Mouse (Mus musculus): Measurements from ENCODE around the gene Gm20662. TPM values are rescaled to one million over a fixed set of nuclear protein-coding genes. Genes with fewer than 3 reads are reported as not detected.

Gene Gm20662
- polyA plus RNA-seq, 1 experiment from 2014 or later: 0.14 TPM

DNA sequence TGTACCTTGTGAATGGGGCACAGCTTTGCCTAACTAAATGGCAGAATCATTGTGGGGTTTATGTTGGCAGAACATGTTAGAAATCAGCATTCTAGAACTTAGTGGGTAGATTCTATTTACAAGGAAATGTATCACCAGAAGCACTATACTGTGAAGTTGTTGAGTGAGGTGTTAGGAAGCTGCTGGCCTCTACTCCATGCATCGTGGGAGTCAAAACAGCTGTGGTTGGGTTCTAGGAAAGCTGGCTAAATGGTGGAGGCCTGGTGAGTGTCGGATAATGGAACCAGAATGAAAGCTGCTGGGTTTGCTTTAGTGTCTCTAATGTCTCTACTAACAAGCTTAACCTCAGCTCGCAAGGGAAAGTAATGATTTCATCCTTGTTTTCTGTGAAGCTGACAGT, 21.0 kb downstream of the Gm20662 start:
- Histone ChIP-seq H3K36me3 (ENCODE audit: control insufficient read depth, insufficient read depth, low read length) (no peaks in the 10 kb centered on the region), H3K9me3 (ENCODE audit: control insufficient read depth, low read length) (no peaks in the 10 kb centered on the region), H3K4me3 (ENCODE audit: low read depth, low read length) (no peak overlapping the region), H3K4me2 (replicated peaks; ENCODE audit: low read depth, low read length) (no peak overlapping the region), H3K9ac (ENCODE audit: low read depth, low read length) (no peak overlapping the region), H3K27ac (ENCODE audit: low read depth, low read length) (no peak overlapping the region), H3K4me1 (replicated peaks; ENCODE audit: control insufficient read depth, insufficient read depth, low read length) (no peaks in the 10 kb centered on the region), H3K27me3 (ENCODE audit: control insufficient read depth, insufficient read depth, low read length) (no peaks in the 10 kb centered on the region)
- DNase-seq (ENCODE audit: low spot score) (no peak), ATAC-seq (ENCODE audit: low FRiP score) (no peak)
- WGBS: 89% methylated on average over 3 of the region's 3 CpGs

- H3K27me3 ChIP-seq (ENCODE audit: control insufficient read depth, insufficient read depth, low read length): no peaks in the 10 kb centered on the region
- peaks cover 6% of the 10 kb centered on the region for H3K36me3 ChIP-seq (ENCODE audit: control insufficient read depth, insufficient read depth, low read length)
- no peak for DNase-seq (ENCODE audit: low spot score)
- no peak for ATAC-seq (ENCODE audit: low FRiP score)
- H3K27ac ChIP-seq (ENCODE audit: low read depth, low read length): no peak overlapping the region
- H3K4me1 ChIP-seq (replicated peaks; ENCODE audit: control insufficient read depth, insufficient read depth, low read length): no peaks in the 10 kb centered on the region
- no peaks in the 10 kb centered on the region for H3K9me3 ChIP-seq (ENCODE audit: control insufficient read depth, low read length)
- 92% methylated on average over 1 of the region's 1 CpGs for WGBS
- H3K4me2 ChIP-seq (replicated peaks; ENCODE audit: low read depth, low read length): no peak overlapping the region
- no peak overlapping the region for H3K9ac ChIP-seq (ENCODE audit: low read depth, low read length)
- no peak overlapping the region for H3K4me3 ChIP-seq (ENCODE audit: low read depth, low read length)
Observed at GRCm38 (mm10) chr9:108020741-108021140, 24.6 kb downstream of the Gm20662 start.

DNA sequence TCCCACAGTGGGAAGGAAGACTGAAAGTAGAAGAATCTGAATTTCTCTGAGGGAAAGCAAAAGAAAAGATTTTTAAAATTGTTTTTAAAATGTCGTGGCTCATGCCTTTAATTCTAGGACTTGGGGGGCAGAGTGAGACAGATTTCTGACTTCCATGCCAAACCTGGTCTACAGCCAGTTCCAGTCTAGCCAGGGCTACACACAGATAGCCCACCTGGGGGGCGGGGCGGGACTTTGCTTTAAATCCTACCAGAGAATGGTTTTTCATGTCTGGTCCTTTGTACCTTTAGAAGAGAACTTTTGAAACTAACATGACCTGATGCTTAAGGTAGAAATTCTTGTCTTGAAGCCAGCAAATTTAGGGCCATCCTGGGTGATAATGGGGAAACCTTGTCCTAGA, 27.1 kb downstream of the Gm20662 start:
- H3K27ac ChIP-seq (ENCODE audit: low read depth, low read length): no peak overlapping the region
- DNase-seq (ENCODE audit: low spot score) (no peak), ATAC-seq (ENCODE audit: low FRiP score) (no peak)
- H3K9ac ChIP-seq (ENCODE audit: low read depth, low read length): no peak overlapping the region
- no peak overlapping the region for H3K4me2 ChIP-seq (replicated peaks; ENCODE audit: low read depth, low read length)
- H3K36me3 ChIP-seq (ENCODE audit: control insufficient read depth, insufficient read depth, low read length): peaks cover 6% of the 10 kb centered on the region
- no peak overlapping the region for H3K4me3 ChIP-seq (ENCODE audit: low read depth, low read length)
- no peaks in the 10 kb centered on the region for H3K27me3 ChIP-seq (ENCODE audit: control insufficient read depth, insufficient read depth, low read length)
- H3K9me3 ChIP-seq (ENCODE audit: control insufficient read depth, low read length): no peaks in the 10 kb centered on the region
- no peaks in the 10 kb centered on the region for H3K4me1 ChIP-seq (replicated peaks; ENCODE audit: control insufficient read depth, insufficient read depth, low read length)
- 94% methylated on average over 3 of the region's 3 CpGs for WGBS

GRCm38 (mm10) chr9:108026584-108026983, 30.4 kb downstream of the Gm20662 start:
- ATAC-seq (ENCODE audit: low FRiP score) (no peak), DNase-seq (ENCODE audit: low spot score) (no peak)
- 92% methylated on average over 3 of the region's 3 CpGs for WGBS
- Histone ChIP-seq H3K4me1 (replicated peaks; ENCODE audit: control insufficient read depth, insufficient read depth, low read length) (no peaks in the 10 kb centered on the region), H3K4me3 (ENCODE audit: low read depth, low read length) (no peak overlapping the region), H3K9me3 (ENCODE audit: control insufficient read depth, low read length) (no peaks in the 10 kb centered on the region), H3K9ac (ENCODE audit: low read depth, low read length) (no peak overlapping the region), H3K4me2 (replicated peaks; ENCODE audit: low read depth, low read length) (no peak overlapping the region), H3K27me3 (ENCODE audit: control insufficient read depth, insufficient read depth, low read length) (no peaks in the 10 kb centered on the region), H3K27ac (ENCODE audit: low read depth, low read length) (no peak overlapping the region), H3K36me3 (ENCODE audit: control insufficient read depth, insufficient read depth, low read length) (peaks cover 6% of the 10 kb centered on the region)

- Histone ChIP-seq H3K4me2 (replicated peaks; ENCODE audit: low read depth, low read length) (no peak overlapping the region), H3K36me3 (ENCODE audit: control insufficient read depth, insufficient read depth, low read length) (peaks cover 7% of the 10 kb centered on the region), H3K27me3 (ENCODE audit: control insufficient read depth, insufficient read depth, low read length) (no peaks in the 10 kb centered on the region), H3K4me1 (replicated peaks; ENCODE audit: control insufficient read depth, insufficient read depth, low read length) (no peaks in the 10 kb centered on the region), H3K27ac (ENCODE audit: low read depth, low read length) (no peak overlapping the region), H3K9me3 (ENCODE audit: control insufficient read depth, low read length) (no peaks in the 10 kb centered on the region), H3K9ac (ENCODE audit: low read depth, low read length) (no peak overlapping the region), H3K4me3 (ENCODE audit: low read depth, low read length) (no peak overlapping the region)
- no peak for DNase-seq (ENCODE audit: low spot score)
- ATAC-seq (ENCODE audit: low FRiP score): no peak
- 97% methylated on average over 3 of the region's 3 CpGs for WGBS
Observed at GRCm38 (mm10) chr9:108027867-108028266, 31.7 kb downstream of the Gm20662 start.

DNA sequence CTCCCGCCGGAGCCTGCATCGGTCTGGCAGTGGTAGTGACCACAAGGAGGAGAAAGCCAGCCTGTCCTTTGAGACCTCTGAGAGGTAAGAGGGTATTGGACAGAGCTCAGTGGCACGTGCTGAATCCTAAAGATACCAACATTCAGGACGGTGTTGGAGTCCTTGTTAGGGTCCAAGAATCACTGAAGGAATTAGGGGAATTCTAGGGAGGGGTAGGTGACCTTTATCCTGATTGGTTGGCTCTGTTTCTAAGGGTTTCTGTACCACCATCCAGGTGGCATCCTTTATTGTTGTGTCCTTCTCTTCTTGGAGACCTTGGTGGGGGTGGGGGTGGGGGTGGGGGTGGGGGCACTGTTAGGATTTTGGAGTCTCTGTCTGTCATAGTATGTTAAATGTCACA, 36.0 kb downstream of the Gm20662 start:
- Histone ChIP-seq H3K4me1 (replicated peaks; ENCODE audit: control insufficient read depth, insufficient read depth, low read length) (no peaks in the 10 kb centered on the region), H3K4me2 (replicated peaks; ENCODE audit: low read depth, low read length) (no peak overlapping the region), H3K4me3 (ENCODE audit: low read depth, low read length) (no peak overlapping the region), H3K27me3 (ENCODE audit: control insufficient read depth, insufficient read depth, low read length) (no peaks in the 10 kb centered on the region), H3K36me3 (ENCODE audit: control insufficient read depth, insufficient read depth, low read length) (0 out of 2 replicates have a peak, but pooled peaks cover 5% of the 10 kb centered on the region), H3K9me3 (ENCODE audit: control insufficient read depth, low read length) (no peaks in the 10 kb centered on the region), H3K9ac (ENCODE audit: low read depth, low read length) (no peak overlapping the region), H3K27ac (ENCODE audit: low read depth, low read length) (no peak overlapping the region)
- ATAC-seq (ENCODE audit: low FRiP score) (no peak), DNase-seq (ENCODE audit: low spot score) (no peak)
- WGBS: 93% methylated on average over 5 of the region's 5 CpGs

- ATAC-seq (ENCODE audit: low FRiP score): no peak
- H3K36me3 ChIP-seq (ENCODE audit: control insufficient read depth, insufficient read depth, low read length): 0 out of 2 replicates have a peak, but pooled peaks cover 5% of the 10 kb centered on the region
- no peaks in the 10 kb centered on the region for H3K27me3 ChIP-seq (ENCODE audit: control insufficient read depth, insufficient read depth, low read length)
- H3K4me1 ChIP-seq (replicated peaks; ENCODE audit: control insufficient read depth, insufficient read depth, low read length): no peaks in the 10 kb centered on the region
- 96% methylated on average over 2 of the region's 2 CpGs for WGBS
- no peak overlapping the region for H3K9ac ChIP-seq (ENCODE audit: low read depth, low read length)
- no peak overlapping the region for H3K27ac ChIP-seq (ENCODE audit: low read depth, low read length)
- H3K4me3 ChIP-seq (ENCODE audit: low read depth, low read length): no peak overlapping the region
- no peak for DNase-seq (ENCODE audit: low spot score)
- H3K4me2 ChIP-seq (replicated peaks; ENCODE audit: low read depth, low read length): no peak overlapping the region
- no peaks in the 10 kb centered on the region for H3K9me3 ChIP-seq (ENCODE audit: control insufficient read depth, low read length)
Observed at GRCm38 (mm10) chr9:108035331-108036156, 39.4 kb downstream of the Gm20662 start.

GRCm38 (mm10) chr9:108044751-108045492, 48.8 kb downstream of the Gm20662 start:
- no peak for DNase-seq (ENCODE audit: low spot score)
- H3K9me3 ChIP-seq (ENCODE audit: control insufficient read depth, low read length): no peaks in the 10 kb centered on the region
- H3K4me1 ChIP-seq (replicated peaks; ENCODE audit: control insufficient read depth, insufficient read depth, low read length): peaks cover 9% of the 10 kb centered on the region; the same call in 1 of the 2 replicates
- H3K36me3 ChIP-seq (ENCODE audit: control insufficient read depth, insufficient read depth, low read length): peaks cover 9% of the 10 kb centered on the region; the same call in 1 of the 2 replicates
- no peak for ATAC-seq (ENCODE audit: low FRiP score)
- H3K27me3 ChIP-seq (ENCODE audit: control insufficient read depth, insufficient read depth, low read length): no peaks in the 10 kb centered on the region
- no peak overlapping the region for H3K27ac ChIP-seq (ENCODE audit: low read depth, low read length)
- H3K9ac ChIP-seq (ENCODE audit: low read depth, low read length): no peak overlapping the region
- no peak overlapping the region for H3K4me2 ChIP-seq (replicated peaks; ENCODE audit: low read depth, low read length)
- no peak overlapping the region for H3K4me3 ChIP-seq (ENCODE audit: low read depth, low read length)
- WGBS: 96% methylated on average over 8 of the region's 8 CpGs

All from hindbrain, embryonic 11.5 days (tissue).